Mouse (Mus musculus) liver, postnatal 0 days (tissue): ENCODE data around the gene Col4a2.

Source experiments
- CTCF ChIP-seq: sonication (generic); IDR thresholded peaks from 2 replicates; pipeline ENCODE4 v1.5.1; 2016; ENCODE audit warnings: antibody characterized with exemption, low read depth
- EP300 ChIP-seq: IDR thresholded peaks from 2 replicates; pipeline ENCODE4 v1.6.1; 2016; ENCODE audit warnings: antibody characterized with exemption, low read depth, mild to moderate bottlenecking

DNA sequence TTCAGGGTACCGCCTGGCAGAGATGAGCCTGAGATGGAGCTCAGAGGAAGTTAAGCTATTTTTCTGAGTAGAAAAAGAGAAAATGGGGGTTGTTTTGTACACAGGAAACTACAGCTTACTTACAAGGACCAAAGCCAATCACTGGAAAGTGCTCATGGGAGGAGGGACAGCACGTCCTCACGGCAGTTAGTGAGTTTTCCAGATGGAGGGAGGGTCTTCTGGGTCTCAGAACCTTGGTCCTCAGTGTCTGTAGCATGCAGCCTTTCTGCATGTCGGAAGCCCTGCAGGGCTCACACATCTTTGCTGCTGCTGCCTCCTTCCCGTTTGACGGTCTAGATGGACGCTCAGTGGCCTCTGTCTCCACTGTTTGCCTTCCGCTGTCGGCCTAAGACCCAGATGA lies 25.9 kb downstream of the Col4a2 start:
- TF ChIP-seq CTCF: no peak
- TF ChIP-seq EP300: no peak
